Mouse (Mus musculus) kidney, embryonic 16.5 days (tissue): ENCODE measurements around the gene Ranbp6. TPM values are rescaled to one million over a fixed set of nuclear protein-coding genes. Genes with fewer than 3 reads are reported as not detected.
A peak's percentile ranks its signal among the peaks of the same experiment; 100 is the strongest.

Source experiments
- ATAC-seq: fragments of 200-750 bp; cut with Nextera tagmentation; 2 replicates; pipeline ENCODE4 v1.8.0; 2017; ENCODE audit warnings: moderate TSS enrichment; ENCODE audit not compliant: low FRiP score, low TSS enrichment
- H3K27ac ChIP-seq: fragments of 300-500 bp; sonication (generic); 2 replicates; pipeline ENCODE4 v1.5.1; 2014; ENCODE audit warnings: low read length
- H3K27me3 ChIP-seq: fragments of 300-500 bp; sonication (generic); 2 replicates; pipeline ENCODE4 v1.6.1; 2014; ENCODE audit warnings: low read length, control low read depth, mixed read lengths; ENCODE audit not compliant: insufficient read depth
- H3K36me3 ChIP-seq: fragments of 300-500 bp; sonication (generic); 2 replicates; pipeline ENCODE4 v1.6.1; 2014; ENCODE audit warnings: low read length, control low read depth, mixed read lengths; ENCODE audit not compliant: insufficient read depth
- H3K4me1 ChIP-seq: fragments of 300-500 bp; sonication (generic); 2 replicates; pipeline ENCODE4 v1.6.1; 2014; ENCODE audit warnings: low read length, control low read depth, mixed read lengths; ENCODE audit not compliant: insufficient read depth
- H3K4me2 ChIP-seq: fragments of 300-500 bp; sonication (generic); replicated peaks from 2 replicates; pipeline ENCODE4 v1.6.1; 2014; ENCODE audit warnings: low read depth, low read length
- H3K4me3 ChIP-seq: fragments of 300-500 bp; sonication (generic); 2 replicates; pipeline ENCODE4 v1.5.1; 2014; ENCODE audit warnings: mild to moderate bottlenecking, low read length
- H3K9ac ChIP-seq: fragments of 300-500 bp; sonication (generic); replicated peaks from 2 replicates; pipeline ENCODE4 v1.6.1; 2014; ENCODE audit warnings: low read length
- H3K9me3 ChIP-seq: fragments of 300-500 bp; sonication (generic); 2 replicates; pipeline ENCODE4 v1.6.1; 2016; ENCODE audit warnings: low read length, control low read depth
- WGBS: fragments of 180-500 bp; shearing (Covaris S2); extraction: QIAGEN DNeasy Blood & Tissue Kit; methylation state at CpG from one replicate; pipeline ENCODE4 v1.1.7; 2014; 5-methylcytosine and 5-hydroxymethylcytosine counted together
- polyA plus RNA-seq: library from polyadenylated mRNA; unstranded; fragments of >200 nt; fragmentation: Nextera tagmentation; extraction: Ambion mirVana; gene quantifications from 2 replicates; pipeline ENCODE4 v1.2.1, GENCODE M21; 2015

Ranbp6 gene
- polyA plus RNA-seq, 1 experiment from 2014 or later, result 17.9 TPM

- no peak overlapping the region for H3K4me3 ChIP-seq
- ATAC-seq, result no peak
- H3K36me3 ChIP-seq, result no peaks in the 10 kb centered on the region
- H3K27ac ChIP-seq, result no peak overlapping the region
- H3K4me2 ChIP-seq, result no peak overlapping the region
- H3K9me3 ChIP-seq, result no peaks in the 10 kb centered on the region
- H3K27me3 ChIP-seq, result no peaks in the 10 kb centered on the region
- 94% methylated on average over 4 of the region's 4 CpGs for WGBS
- H3K9ac ChIP-seq, result no peak overlapping the region
- H3K4me1 ChIP-seq, result peaks cover 26% of the 10 kb centered on the region
Observed at GRCm38 (mm10) chr19:29840642-29841041, 27.9 kb upstream of the Ranbp6 start.

- no peak overlapping the region for H3K27ac ChIP-seq
- H3K4me2 ChIP-seq, result no peak overlapping the region
- 89% methylated on average over 3 of the region's 3 CpGs for WGBS
- no peaks in the 10 kb centered on the region for H3K36me3 ChIP-seq
- H3K9me3 ChIP-seq, result no peaks in the 10 kb centered on the region
- no peaks in the 10 kb centered on the region for H3K27me3 ChIP-seq
- H3K4me3 ChIP-seq, result no peak overlapping the region
- peaks cover 20% of the 10 kb centered on the region for H3K4me1 ChIP-seq
- ATAC-seq, result no peak
- H3K9ac ChIP-seq, result no peak overlapping the region
Observed at GRCm38 (mm10) chr19:29838636-29839135, 25.9 kb upstream of the Ranbp6 start.

GRCm38 (mm10) chr19:29838171-29838570, 25.4 kb upstream of the Ranbp6 start:
- WGBS, result 62% methylated on average over 1 of the region's 1 CpGs
- no peaks in the 10 kb centered on the region for H3K9me3 ChIP-seq
- no peak overlapping the region for H3K9ac ChIP-seq
- no peak overlapping the region for H3K4me3 ChIP-seq
- H3K4me2 ChIP-seq, result no peak overlapping the region
- H3K27me3 ChIP-seq, result no peaks in the 10 kb centered on the region
- no peak for ATAC-seq
- no peaks in the 10 kb centered on the region for H3K36me3 ChIP-seq
- no peak overlapping the region for H3K27ac ChIP-seq
- peaks cover 15% of the 10 kb centered on the region for H3K4me1 ChIP-seq

- peak overlapping the region; percentile 57 for H3K27ac ChIP-seq
- H3K36me3 ChIP-seq, result no peaks in the 10 kb centered on the region
- H3K4me2 ChIP-seq, result no peak overlapping the region
- H3K4me3 ChIP-seq, result no peak overlapping the region
- H3K27me3 ChIP-seq, result no peaks in the 10 kb centered on the region
- peaks cover 9% of the 10 kb centered on the region; the same call in 1 of the 2 replicates for H3K4me1 ChIP-seq
- ATAC-seq, result peak; percentile 76
- no peaks in the 10 kb centered on the region for H3K9me3 ChIP-seq
- 9% methylated on average over 3 of the region's 3 CpGs for WGBS
- H3K9ac ChIP-seq, result no peak overlapping the region
Observed at GRCm38 (mm10) chr19:29835364-29836034, 22.7 kb upstream of the Ranbp6 start.

- Histone ChIP-seq H3K9me3 (no peaks in the 10 kb centered on the region), H3K4me1 (peaks cover 3% of the 10 kb centered on the region; the same call in 1 of the 2 replicates), H3K27me3 (no peaks in the 10 kb centered on the region), H3K9ac (no peak overlapping the region), H3K36me3 (no peaks in the 10 kb centered on the region), H3K4me2 (no peak overlapping the region), H3K27ac (no peak overlapping the region), H3K4me3 (no peak overlapping the region)
- 88% methylated on average over 2 of the region's 2 CpGs for WGBS
- no peak for ATAC-seq
Observed at GRCm38 (mm10) chr19:29830911-29831310, 18.1 kb upstream of the Ranbp6 start.

- Histone ChIP-seq H3K9me3 (no peaks in the 10 kb centered on the region), H3K4me2 (no peak overlapping the region), H3K27me3 (no peaks in the 10 kb centered on the region), H3K4me1 (peaks cover 2% of the 10 kb centered on the region), H3K36me3 (no peaks in the 10 kb centered on the region), H3K9ac (no peak overlapping the region), H3K4me3 (no peak overlapping the region), H3K27ac (no peak overlapping the region)
- WGBS, result 82% methylated on average over 5 of the region's 5 CpGs
- no peak for ATAC-seq
Observed at GRCm38 (mm10) chr19:29828558-29828957, 15.8 kb upstream of the Ranbp6 start.

GRCm38 (mm10) chr19:29826686-29827085, 13.9 kb upstream of the Ranbp6 start:
- Histone ChIP-seq H3K9me3 (no peaks in the 10 kb centered on the region), H3K36me3 (no peaks in the 10 kb centered on the region), H3K4me2 (no peak overlapping the region), H3K9ac (no peak overlapping the region), H3K27ac (no peak overlapping the region), H3K4me3 (no peak overlapping the region), H3K27me3 (no peaks in the 10 kb centered on the region), H3K4me1 (peaks cover 6% of the 10 kb centered on the region)
- ATAC-seq, result peak; percentile 90
- 94% methylated on average over 1 of the region's 1 CpGs for WGBS

GRCm38 (mm10) chr19:29825003-29825402, 12.2 kb upstream of the Ranbp6 start:
- Histone ChIP-seq H3K36me3 (no peaks in the 10 kb centered on the region), H3K27me3 (no peaks in the 10 kb centered on the region), H3K4me3 (no peak overlapping the region), H3K9me3 (no peaks in the 10 kb centered on the region), H3K4me2 (no peak overlapping the region), H3K4me1 (peaks cover 6% of the 10 kb centered on the region), H3K27ac (no peak overlapping the region), H3K9ac (no peak overlapping the region)
- 42% methylated on average over 2 of the region's 2 CpGs for WGBS
- no peak for ATAC-seq

GRCm38 (mm10) chr19:29824034-29824700, 11.4 kb upstream of the Ranbp6 start:
- 61% methylated on average over 6 of the region's 6 CpGs for WGBS

GRCm38 (mm10) chr19:29823456-29824010, 10.8 kb upstream of the Ranbp6 start:
- Histone ChIP-seq H3K27me3 (no peaks in the 10 kb centered on the region), H3K9me3 (no peaks in the 10 kb centered on the region), H3K4me2 (no peak overlapping the region), H3K27ac (peak overlapping the region; percentile 76), H3K4me3 (no peak overlapping the region), H3K4me1 (peaks cover 6% of the 10 kb centered on the region), H3K9ac (no peak overlapping the region), H3K36me3 (no peaks in the 10 kb centered on the region)
- peak; percentile 55; the same call in 1 of the 2 replicates for ATAC-seq
- 59% methylated on average over 12 of the region's 12 CpGs for WGBS

More at GRCm38 (mm10) chr19:29824034-29824700, 11.4 kb upstream of the Ranbp6 start:
- no peak overlapping the region for H3K4me2 ChIP-seq
- no peaks in the 10 kb centered on the region for H3K9me3 ChIP-seq
- no peak overlapping the region for H3K4me3 ChIP-seq
- no peak for ATAC-seq
- peak overlapping the region; percentile 76 for H3K27ac ChIP-seq
- peaks cover 6% of the 10 kb centered on the region for H3K4me1 ChIP-seq
- no peak overlapping the region for H3K9ac ChIP-seq
- H3K36me3 ChIP-seq, result no peaks in the 10 kb centered on the region
- H3K27me3 ChIP-seq, result no peaks in the 10 kb centered on the region
